In the genomic region with DNA sequence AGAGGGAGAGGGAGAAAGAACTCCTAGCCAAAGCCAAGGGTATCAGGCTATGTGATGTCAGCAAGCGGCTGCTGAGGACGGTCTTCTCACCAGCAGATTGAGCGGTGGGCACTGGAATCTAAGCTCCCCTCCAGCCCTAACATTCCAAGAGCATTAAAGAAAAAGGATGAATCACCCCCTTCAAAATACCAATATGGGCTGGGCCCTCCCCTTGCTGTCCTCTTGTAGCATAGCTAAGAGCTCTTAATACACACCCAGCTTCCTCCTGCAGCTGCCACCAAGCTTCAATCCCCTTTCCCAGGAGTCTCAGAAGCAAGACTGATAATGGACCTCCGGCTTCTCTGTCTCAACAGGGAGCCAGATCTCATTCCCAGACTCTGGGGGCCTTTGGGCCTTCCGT, we compare ENCODE assay signal across 8 mouse cellular contexts. TPM values are rescaled to one million over a fixed set of nuclear protein-coding genes. Genes with fewer than 3 reads are reported as not detected.
A peak's percentile ranks its signal among the peaks of the same experiment; 100 is the strongest.
DNase-seq lines count a peak whose midpoint lies in the region; ATAC-seq and TF ChIP-seq lines count a peak whose summit lies in the region.
"Had no signal": no experiment of that assay in that cellular context is flagged by ENCODE, and none has a peak within 500 bp of the region (broad histone marks: within the 10 kb centered on the region; RNA-seq: fewer than 3 reads in every experiment).

No protein-coding gene starts in this region.

- H3K9ac ChIP-seq in lung, embryonic 15.5 days = no peak overlapping the region
- H3K9ac ChIP-seq in intestine, embryonic 16.5 days (ENCODE audit: low read depth, low read length) = 0 out of 2 replicates have a peak overlapping the region, but pooled peaks have one; percentile 2
- no peak overlapping the region; the same call in 1 of the 2 replicates for H3K9ac ChIP-seq in stomach, embryonic 14.5 days (replicated peaks; ENCODE audit: low read depth, low read length)

- WGBS in lung, embryonic 15.5 days = 39% methylated on average over 5 of the region's 5 CpGs
- WGBS in lung, adult 2 months = 62% methylated on average over 5 of the region's 5 CpGs
- 43% methylated on average over 5 of the region's 5 CpGs for WGBS in intestine, embryonic 16.5 days
- 38% methylated on average over 5 of the region's 5 CpGs for WGBS in stomach, embryonic 14.5 days

- DNase-seq in lung, adult 2 months = no peak
- DNase-seq in urinary bladder, postnatal 4 days (ENCODE audit: low spot score in 2 of 2) = no peak
- DNase-seq in frontal cortex, postnatal 25 days (ENCODE audit: low spot score in 2 of 2) = no peak

- H3K36me3 ChIP-seq in lung, embryonic 15.5 days = no peaks in the 10 kb centered on the region
- no peaks in the 10 kb centered on the region for H3K36me3 ChIP-seq in intestine, embryonic 16.5 days (ENCODE audit: control insufficient read depth, insufficient read depth, low read length)
- H3K36me3 ChIP-seq in stomach, embryonic 14.5 days (ENCODE audit: control insufficient read depth, insufficient read depth, low read length) = no peaks in the 10 kb centered on the region

- no peak for TF ChIP-seq POLR2A in lung, adult 2 months (IDR thresholded peaks at IDR 0.05; ENCODE audit: borderline replicate concordance, extremely low read depth, low read depth, low read length)
- TF ChIP-seq POLR2A in embryonic fibroblast, embryonic 13.5 days (IDR thresholded peaks at IDR 0.05; ENCODE audit: low read depth, low read length) = no peak

- no peak for TF ChIP-seq CTCF in lung, adult 2 months (IDR thresholded peaks at IDR 0.05; ENCODE audit: insufficient read depth, low read length)
- TF ChIP-seq CTCF in embryonic fibroblast, embryonic 13.5 days (IDR thresholded peaks at IDR 0.05; ENCODE audit: borderline replicate concordance, insufficient read depth, low read length) = no peak

- H3K4me3 ChIP-seq in lung, embryonic 15.5 days = peak overlapping the region; percentile 42; the same call in 1 of the 2 replicates
- no peak overlapping the region for H3K4me3 ChIP-seq in lung, adult 2 months (replicated peaks; ENCODE audit: extremely low read depth, low read depth, low read length)
- H3K4me3 ChIP-seq in embryonic fibroblast, embryonic 13.5 days (ENCODE audit: insufficient read depth, low read length) = peak overlapping the region; percentile 39; the same call in 1 of the 2 replicates
- H3K4me3 ChIP-seq in intestine, embryonic 16.5 days (ENCODE audit: low read length) = peak overlapping the region; percentile 49
- H3K4me3 ChIP-seq in stomach, embryonic 14.5 days (ENCODE audit: low read depth, low read length) = peak overlapping the region; percentile 30; the same call in 1 of the 2 replicates

- peak overlapping the region; percentile 89 for H3K4me2 ChIP-seq in lung, embryonic 15.5 days
- H3K4me2 ChIP-seq in intestine, embryonic 16.5 days (ENCODE audit: low read depth, low read length) = peak overlapping the region; percentile 83; the same call in 1 of the 2 replicates
- H3K4me2 ChIP-seq in stomach, embryonic 14.5 days (replicated peaks; ENCODE audit: low read depth, low read length) = peak overlapping the region; percentile 78

- peak overlapping the region; percentile 55; the same call in 1 of the 2 replicates for H3K27ac ChIP-seq in lung, embryonic 15.5 days
- H3K27ac ChIP-seq in embryonic fibroblast, embryonic 13.5 days (ENCODE audit: insufficient read depth, low read length) = no peak overlapping the region
- peak overlapping the region; percentile 48 for H3K27ac ChIP-seq in intestine, embryonic 16.5 days (ENCODE audit: low read length)
- H3K27ac ChIP-seq in stomach, embryonic 14.5 days (ENCODE audit: low read length) = peak overlapping the region; percentile 40; the same call in 1 of the 2 replicates

- H3K27me3 ChIP-seq in lung, embryonic 15.5 days = peaks cover 31% of the 10 kb centered on the region
- H3K27me3 ChIP-seq in intestine, embryonic 16.5 days (replicated peaks; ENCODE audit: control insufficient read depth, insufficient read depth, low read length) = peaks cover 43% of the 10 kb centered on the region
- H3K27me3 ChIP-seq in stomach, embryonic 14.5 days (ENCODE audit: control insufficient read depth, insufficient read depth, low read length) = peaks cover 5% of the 10 kb centered on the region; the same call in 1 of the 2 replicates

- ATAC-seq in lung, embryonic 15.5 days (ENCODE audit: borderline replicate concordance, extremely low read depth, low FRiP score, low TSS enrichment) = no peak
- no peak for ATAC-seq in intestine, embryonic 16.5 days
- no peak for ATAC-seq in stomach, embryonic 14.5 days (ENCODE audit: insufficient number of reproducible peaks, insufficient read depth, low FRiP score, low read depth)

- H3K9me3 ChIP-seq in lung, embryonic 15.5 days = no peaks in the 10 kb centered on the region
- H3K9me3 ChIP-seq in intestine, embryonic 16.5 days (ENCODE audit: control insufficient read depth, low read length) = no peaks in the 10 kb centered on the region
- no peaks in the 10 kb centered on the region for H3K9me3 ChIP-seq in stomach, embryonic 14.5 days (ENCODE audit: control insufficient read depth, low read depth, low read length)

- H3K4me1 ChIP-seq in lung, embryonic 15.5 days = peaks cover 28% of the 10 kb centered on the region
- peaks cover 10% of the 10 kb centered on the region for H3K4me1 ChIP-seq in lung, adult 2 months (ENCODE audit: control insufficient read depth, insufficient read depth, low read length)
- no peaks in the 10 kb centered on the region for H3K4me1 ChIP-seq in embryonic fibroblast, embryonic 13.5 days (ENCODE audit: control insufficient read depth, insufficient read depth, low read length)
- H3K4me1 ChIP-seq in intestine, embryonic 16.5 days (ENCODE audit: control insufficient read depth, insufficient read depth, low read length) = peaks cover 15% of the 10 kb centered on the region
- peaks cover 19% of the 10 kb centered on the region for H3K4me1 ChIP-seq in stomach, embryonic 14.5 days (ENCODE audit: control insufficient read depth, insufficient read depth, low read length)

RNA-seq across cellular contexts. Expression of gene Nog, which starts 4.6 kb away (rescaled TPM):
- 2.0 and 2.6 TPM in 2 replicates for polyA plus RNA-seq in lung, embryonic 15.5 days (2015; fragmentation: Nextera tagmentation; extraction: Ambion mirVana)
- polyA plus RNA-seq in lung, adult 2 months (2012; rRNA removed) = 0.49 and 0.71 TPM in 2 replicates
- polyA plus RNA-seq in embryonic fibroblast, embryonic 13.5 days (2011; ENCODE audit: insufficient read length, low read depth, missing spikeins) = 0.97 and 2.0 TPM in 2 replicates
- polyA plus RNA-seq in intestine, embryonic 16.5 days (2015; fragmentation: Nextera tagmentation; extraction: Ambion mirVana) = 1.3 and 1.4 TPM in 2 replicates
- 1.9 and 2.3 TPM in 2 replicates for polyA plus RNA-seq in stomach, embryonic 14.5 days (2014; fragmentation: Nextera tagmentation; extraction: Ambion mirVana)
- polyA plus RNA-seq: testis, adult 2 months had no signal
